Mouse (Mus musculus) embryo, embryonic 11.5 days (tissue): ENCODE measurements at regions not wholly inside any gene's neighbourhood (a gene's known extent, or its start where the extent isn't known, plus 50 kb on each side); places are given as distances from the start of the nearest gene placed in this dataset.

Source experiments
- DNase-seq: peaks from one replicate; pipeline ENCODE4 v3.0.0-alpha.2; 2012; ENCODE audit warnings: low read depth, low spot score

DNA sequence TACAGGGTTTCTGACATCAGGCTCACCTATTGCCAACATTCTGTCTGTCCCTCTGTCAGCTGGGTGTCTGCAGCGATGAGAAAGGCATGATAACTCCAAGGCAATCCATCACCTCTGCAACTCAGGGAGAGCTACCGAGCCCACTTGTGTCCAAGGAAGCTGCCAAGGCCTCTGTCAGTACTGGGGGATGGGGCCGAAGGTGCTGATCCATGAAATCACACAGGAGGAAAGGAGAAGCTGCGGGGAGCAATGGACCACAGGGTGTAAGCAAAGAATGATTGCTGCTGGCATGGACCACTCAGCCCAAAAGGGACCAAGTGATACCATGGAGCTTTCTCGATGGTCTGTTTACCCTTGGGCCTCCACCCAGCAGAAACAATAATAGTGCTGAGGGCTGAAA lies 67.5 kb upstream of the Mid1ip1 start:
- DNase-seq: no peak

DNA sequence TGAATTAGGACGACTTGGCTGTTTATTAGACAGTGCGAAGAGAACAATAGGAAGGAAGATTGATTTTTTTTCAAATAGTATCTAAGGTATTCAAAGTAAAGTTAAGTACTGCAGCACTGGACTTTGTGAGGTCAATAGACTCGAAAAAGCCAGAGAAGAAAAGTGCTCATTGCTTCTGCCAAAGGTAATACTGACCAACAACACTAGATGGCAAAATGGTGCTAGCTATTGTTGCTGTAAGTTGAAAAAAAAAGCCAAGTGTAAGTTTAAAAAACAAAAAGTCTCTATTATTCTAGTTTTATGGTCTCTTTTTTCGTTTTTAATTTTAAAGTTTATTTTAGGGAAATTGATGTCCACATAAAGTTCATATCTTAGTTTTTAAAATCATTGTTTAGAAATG lies 63.9 kb upstream of the Mid1ip1 start:
- peak; percentile 11 for DNase-seq
